Mouse (Mus musculus) lung, postnatal 0 days (tissue): Measurements from ENCODE around the gene Dnajc5. TPM values are rescaled to one million over a fixed set of nuclear protein-coding genes. Genes with fewer than 3 reads are reported as not detected.

Experiments used
- ATAC-seq: fragments of 200-750 bp; cut with Nextera tagmentation; 2 replicates; pipeline ENCODE4 v1.8.0; 2017; ENCODE audit warnings: moderate library complexity
- DNase-seq: peaks from one replicate; pipeline ENCODE4 v3.0.0-alpha.2; 2016; ENCODE audit warnings: low spot score
- H3K27ac ChIP-seq: fragments of 300-500 bp; sonication (generic); 2 replicates; pipeline ENCODE4 v1.5.1; 2014; ENCODE audit warnings: antibody characterized with exemption, mild to moderate bottlenecking, low read length, mixed read lengths
- H3K27me3 ChIP-seq: fragments of 300-500 bp; sonication (generic); replicated peaks from 2 replicates; pipeline ENCODE4 v1.6.1; 2014; ENCODE audit warnings: low read length, mixed read lengths; ENCODE audit not compliant: insufficient read depth
- H3K36me3 ChIP-seq: fragments of 300-500 bp; sonication (generic); 2 replicates; pipeline ENCODE4 v1.6.1; 2014; ENCODE audit warnings: low read length, mixed read lengths; ENCODE audit not compliant: insufficient read depth
- H3K4me1 ChIP-seq: fragments of 300-500 bp; sonication (generic); 2 replicates; pipeline ENCODE4 v1.6.1; 2014; ENCODE audit warnings: antibody characterized with exemption, low read depth, low read length, mixed read lengths; ENCODE audit not compliant: insufficient read depth
- H3K4me2 ChIP-seq: fragments of 300-500 bp; sonication (generic); replicated peaks from 2 replicates; pipeline ENCODE4 v1.6.1; 2014; ENCODE audit warnings: low read depth, mild to moderate bottlenecking, low read length, moderate library complexity, mixed read lengths
- H3K4me3 ChIP-seq: fragments of 300-500 bp; sonication (generic); 2 replicates; pipeline ENCODE4 v1.5.1; 2014; ENCODE audit warnings: low read depth, low read length
- H3K9ac ChIP-seq: fragments of 300-500 bp; sonication (generic); replicated peaks from 2 replicates; pipeline ENCODE4 v1.6.1; 2014; ENCODE audit warnings: low read depth, mild to moderate bottlenecking
- H3K9me3 ChIP-seq: fragments of 300-500 bp; sonication (generic); 2 replicates; pipeline ENCODE4 v1.6.1; 2016; ENCODE audit warnings: low read length, mixed read lengths
- CTCF ChIP-seq: IDR thresholded peaks from 2 replicates; pipeline ENCODE4 v1.5.1; 2016; ENCODE audit warnings: antibody characterized with exemption, mild to moderate bottlenecking
- EP300 ChIP-seq: IDR thresholded peaks from 2 replicates; pipeline ENCODE4 v1.6.1; 2016; ENCODE audit warnings: antibody characterized with exemption, mild to moderate bottlenecking, control low read depth
- WGBS: fragments of 180-500 bp; shearing (Covaris S2); extraction: QIAGEN DNeasy Blood & Tissue Kit; methylation state at CpG from one replicate; pipeline ENCODE4 v1.1.7; 2014; 5-methylcytosine and 5-hydroxymethylcytosine counted together
- polyA plus RNA-seq: library from polyadenylated mRNA; unstranded; fragments of >200 nt; fragmentation: Nextera tagmentation; extraction: Ambion mirVana; gene quantifications from 2 replicates; pipeline ENCODE4 v1.2.1, GENCODE M21; 2015

The Dnajc5 gene
- polyA plus RNA-seq, 1 experiment from 2014 or later: 57.2 TPM

GRCm38 (mm10) chr2:181546142-181546541, 25.9 kb downstream of the Dnajc5 start:
- Histone ChIP-seq H3K9ac (no peak overlapping the region), H3K4me1 (no peaks in the 10 kb centered on the region), H3K4me3 (no peak overlapping the region), H3K27me3 (no peaks in the 10 kb centered on the region), H3K27ac (no peak overlapping the region), H3K36me3 (peaks cover 31% of the 10 kb centered on the region; the same call in 1 of the 2 replicates), H3K4me2 (no peak overlapping the region), H3K9me3 (no peaks in the 10 kb centered on the region)
- WGBS: 96% methylated on average over 7 of the region's 7 CpGs
- TF ChIP-seq CTCF (no peak), EP300 (no peak)
- no peak for ATAC-seq
- DNase-seq: no peak

- TF ChIP-seq EP300: no peak
- TF ChIP-seq CTCF: no peak
- H3K27ac ChIP-seq: no peak overlapping the region
- no peak overlapping the region for H3K4me2 ChIP-seq
- no peaks in the 10 kb centered on the region for H3K9me3 ChIP-seq
- WGBS: 82% methylated on average over 1 of the region's 1 CpGs
- H3K36me3 ChIP-seq: peaks cover 44% of the 10 kb centered on the region
- ATAC-seq (no peak), DNase-seq (no peak)
- no peaks in the 10 kb centered on the region for H3K4me1 ChIP-seq
- no peak overlapping the region for H3K9ac ChIP-seq
- no peaks in the 10 kb centered on the region for H3K27me3 ChIP-seq
- H3K4me3 ChIP-seq: no peak overlapping the region
These were observed 27.9 kb downstream of the Dnajc5 start for GRCm38 (mm10) chr2:181548227-181548626.

GRCm38 (mm10) chr2:181548682-181549081, 28.4 kb downstream of the Dnajc5 start:
- 73% methylated on average over 5 of the region's 5 CpGs for WGBS
- Histone ChIP-seq H3K27ac (no peak overlapping the region), H3K9ac (no peak overlapping the region), H3K4me2 (no peak overlapping the region), H3K4me1 (no peaks in the 10 kb centered on the region), H3K27me3 (no peaks in the 10 kb centered on the region), H3K4me3 (no peak overlapping the region), H3K36me3 (peaks cover 44% of the 10 kb centered on the region), H3K9me3 (no peaks in the 10 kb centered on the region)
- no peak for ATAC-seq
- DNase-seq: no peak
- TF ChIP-seq CTCF (no peak), EP300 (no peak)

GRCm38 (mm10) chr2:181550233-181550632, 29.9 kb downstream of the Dnajc5 start:
- 100% methylated on average over 2 of the region's 2 CpGs for WGBS
- Histone ChIP-seq H3K27me3 (no peaks in the 10 kb centered on the region), H3K4me3 (no peak overlapping the region), H3K36me3 (peaks cover 44% of the 10 kb centered on the region), H3K9ac (no peak overlapping the region), H3K9me3 (no peaks in the 10 kb centered on the region), H3K4me2 (no peak overlapping the region), H3K4me1 (no peaks in the 10 kb centered on the region), H3K27ac (no peak overlapping the region)
- TF ChIP-seq CTCF (no peak), EP300 (no peak)
- no peak for DNase-seq
- ATAC-seq: no peak

- Histone ChIP-seq H3K9me3 (no peaks in the 10 kb centered on the region), H3K9ac (no peak overlapping the region), H3K27ac (no peak overlapping the region), H3K4me2 (no peak overlapping the region), H3K27me3 (no peaks in the 10 kb centered on the region), H3K4me1 (no peaks in the 10 kb centered on the region), H3K36me3 (peaks cover 34% of the 10 kb centered on the region), H3K4me3 (no peak overlapping the region)
- DNase-seq (peak; percentile 41), ATAC-seq (peak; percentile 40; the same call in 1 of the 2 replicates)
- TF ChIP-seq EP300 (no peak), CTCF (no peak)
These were observed 33.5 kb downstream of the Dnajc5 start for GRCm38 (mm10) chr2:181553772-181554171.

- Histone ChIP-seq H3K4me2 (no peak overlapping the region), H3K9me3 (no peaks in the 10 kb centered on the region), H3K36me3 (no peaks in the 10 kb centered on the region; the same call in 1 of the 2 replicates), H3K4me3 (no peak overlapping the region), H3K4me1 (no peaks in the 10 kb centered on the region), H3K27me3 (no peaks in the 10 kb centered on the region), H3K27ac (no peak overlapping the region), H3K9ac (no peak overlapping the region)
- no peak for ATAC-seq
- WGBS: 82% methylated on average over 3 of the region's 3 CpGs
- no peak for DNase-seq
- TF ChIP-seq CTCF: no peak
- no peak for TF ChIP-seq EP300
These were observed 47.1 kb downstream of the Dnajc5 start for GRCm38 (mm10) chr2:181567338-181567737.
